Mouse (Mus musculus) forelimb bud, embryonic 11.5 days (tissue): ENCODE data around the gene Safb2.
A peak's percentile ranks its signal among the peaks of the same experiment; 100 is the strongest.

ENCODE experiments used
- DNase-seq: peaks from one replicate; pipeline ENCODE4 v3.0.0-alpha.2; 2012; ENCODE audit warnings: low read depth, low spot score

The Safb2 gene

GRCm38 (mm10) chr17:56560131-56560530 lies 24.3 kb downstream of the Safb2 start:
- DNase-seq, result no peak

- no peak for DNase-seq
These were observed 25.0 kb downstream of the Safb2 start for GRCm38 (mm10) chr17:56559386-56559785.

GRCm38 (mm10) chr17:56558448-56558847 lies 25.9 kb downstream of the Safb2 start:
- peak; percentile 70 for DNase-seq

GRCm38 (mm10) chr17:56554122-56554551 lies 30.2 kb downstream of the Safb2 start, which contains the start of gene Gm20219:
Gene Gm20219 (minus strand): TSS chr17:56554387.
- DNase-seq, result no peak

- DNase-seq, result peak; percentile 88
These were observed 31.5 kb downstream of the Safb2 start for GRCm38 (mm10) chr17:56552781-56553363.

- no peak for DNase-seq
These were observed 32.4 kb downstream of the Safb2 start for GRCm38 (mm10) chr17:56551841-56552581.

- DNase-seq, result no peak
These were observed 33.5 kb downstream of the Safb2 start for GRCm38 (mm10) chr17:56550784-56551475.

- no peak for DNase-seq
These were observed 35.7 kb downstream of the Safb2 start for GRCm38 (mm10) chr17:56548605-56549105.

- no peak for DNase-seq
These were observed 36.4 kb downstream of the Safb2 start for GRCm38 (mm10) chr17:56547846-56548604.

GRCm38 (mm10) chr17:56547116-56547845 lies 37.1 kb downstream of the Safb2 start:
- DNase-seq, result no peak

- DNase-seq, result no peak
These were observed 37.8 kb downstream of the Safb2 start for GRCm38 (mm10) chr17:56546576-56546975.

GRCm38 (mm10) chr17:56545945-56546344 lies 38.4 kb downstream of the Safb2 start:
- no peak for DNase-seq

- no peak for DNase-seq
These were observed 39.5 kb downstream of the Safb2 start for GRCm38 (mm10) chr17:56544699-56545387.

- DNase-seq, result no peak
These were observed 40.6 kb downstream of the Safb2 start for GRCm38 (mm10) chr17:56543684-56544224.

GRCm38 (mm10) chr17:56542736-56543135 lies 41.6 kb downstream of the Safb2 start:
- no peak for DNase-seq

- DNase-seq, result no peak
These were observed 43.8 kb downstream of the Safb2 start for GRCm38 (mm10) chr17:56540562-56540975.

- no peak for DNase-seq
These were observed 46.5 kb downstream of the Safb2 start for GRCm38 (mm10) chr17:56537912-56538311.

- DNase-seq, result no peak
These were observed 47.5 kb downstream of the Safb2 start for GRCm38 (mm10) chr17:56536874-56537273.

GRCm38 (mm10) chr17:56536192-56536591 lies 48.2 kb downstream of the Safb2 start:
- DNase-seq, result no peak

- DNase-seq, result no peak
These were observed 59.4 kb downstream of the Safb2 start for GRCm38 (mm10) chr17:56524943-56525342.
